Mouse (Mus musculus): ENCODE results near the gene Galnt4.

Galnt4 gene

DNA sequence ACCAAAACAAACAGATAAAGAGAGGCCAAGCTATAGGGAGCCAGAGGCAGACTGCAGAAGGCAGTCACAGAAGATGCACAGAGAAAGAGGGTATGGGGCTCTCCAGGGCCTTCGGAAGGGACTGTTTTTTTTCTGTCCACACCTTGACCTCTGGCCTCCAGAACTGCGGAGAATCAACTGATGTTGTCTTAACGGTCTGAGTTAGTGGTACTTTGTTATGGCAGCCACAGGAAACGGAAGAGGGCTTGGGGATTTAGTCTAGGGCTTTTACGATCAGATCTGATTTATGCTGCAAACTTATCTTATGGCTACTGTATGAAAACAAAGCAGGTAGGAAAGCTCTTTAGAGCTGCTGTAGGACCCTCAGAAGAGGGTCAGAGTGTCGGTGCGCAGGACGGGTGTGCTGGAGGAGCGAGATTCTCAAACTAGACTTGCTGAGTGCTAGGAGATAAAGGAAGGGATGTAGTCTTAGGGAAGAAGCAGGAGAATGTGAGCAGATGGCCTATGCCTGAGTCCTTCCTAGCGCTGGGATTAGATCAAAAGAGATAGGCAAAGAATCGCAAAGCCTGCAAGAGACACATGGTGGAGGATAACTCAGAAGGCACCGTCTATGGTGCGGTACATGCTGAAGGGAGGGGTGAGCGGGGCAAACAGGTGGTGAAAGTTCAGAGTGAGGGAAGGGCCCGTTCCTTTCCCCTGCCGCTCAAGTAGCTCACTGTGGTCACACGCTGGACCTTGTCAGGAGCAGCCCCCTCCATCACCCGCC, 7.7 kb downstream of the Galnt4 start:
- DNase-seq (ENCODE audit: low spot score in 2 of 2): no peak

DNA sequence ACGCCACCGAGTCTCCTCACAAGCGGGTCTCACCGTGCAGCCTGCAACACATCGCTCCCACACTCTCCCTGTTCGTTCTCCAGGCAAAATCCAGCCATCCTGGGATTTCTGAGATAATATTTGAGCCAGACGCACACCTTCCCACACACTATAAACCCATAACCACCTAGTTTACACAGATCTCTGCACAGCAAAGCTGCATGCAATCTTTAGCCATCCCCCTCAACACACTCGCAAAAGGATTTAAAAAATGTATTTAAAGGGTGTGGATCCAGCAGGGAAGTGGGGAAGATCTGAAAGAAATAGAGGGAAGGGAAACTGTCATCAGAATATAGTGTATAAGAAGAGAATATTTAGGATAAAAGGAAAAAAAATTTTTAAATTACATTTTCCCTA, 8.3 kb downstream of the Galnt4 start:
- DNase-seq (ENCODE audit: low spot score in 2 of 2): no peak

DNA sequence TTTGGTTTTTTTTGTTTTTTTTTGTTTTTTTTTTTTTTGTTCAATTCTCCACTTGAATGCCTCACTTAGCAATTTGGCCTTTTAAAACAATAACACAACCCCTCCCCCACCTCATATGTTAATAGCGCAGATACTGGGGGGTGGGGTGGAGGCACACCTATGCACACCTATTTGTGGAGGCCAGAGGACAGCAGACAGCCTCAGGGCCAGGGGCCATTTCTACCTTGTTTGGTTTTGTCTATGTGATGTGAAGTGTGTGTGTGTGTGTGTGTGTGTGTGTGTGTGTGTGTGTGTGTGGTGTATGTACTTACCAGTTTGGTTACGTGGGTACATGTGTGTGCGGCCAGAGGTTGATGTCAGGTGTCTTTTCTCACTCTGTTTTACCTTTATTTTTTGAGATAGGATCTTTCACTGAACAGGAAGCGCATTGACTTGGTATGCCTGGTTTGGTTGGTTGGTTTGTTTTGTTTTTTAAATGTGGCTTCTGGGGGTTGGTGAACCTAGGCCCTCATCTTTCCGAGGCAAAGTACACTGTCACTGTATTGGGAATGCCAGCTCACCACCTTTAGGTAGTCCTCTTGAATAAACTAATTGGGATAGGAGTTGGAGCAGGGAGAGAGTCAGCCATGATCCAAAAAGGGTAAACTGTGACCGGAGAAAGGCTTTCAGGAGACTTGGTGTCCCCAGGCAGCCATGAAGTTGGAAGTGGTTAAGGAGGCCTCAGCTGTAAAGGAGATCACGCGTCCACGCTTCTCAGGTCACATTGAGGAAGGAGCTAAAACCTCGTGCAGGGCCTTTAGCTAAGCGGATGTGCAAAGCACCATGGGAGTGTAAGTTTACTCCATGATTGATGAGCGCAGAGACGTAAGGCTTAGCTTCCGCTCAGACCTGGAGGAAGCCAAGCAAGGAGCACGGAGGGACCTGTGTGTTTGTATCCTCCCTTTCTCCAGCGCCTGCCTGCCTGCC, 9.0 kb downstream of the Galnt4 start:
- no peak for DNase-seq (ENCODE audit: low spot score in 2 of 2)

DNA sequence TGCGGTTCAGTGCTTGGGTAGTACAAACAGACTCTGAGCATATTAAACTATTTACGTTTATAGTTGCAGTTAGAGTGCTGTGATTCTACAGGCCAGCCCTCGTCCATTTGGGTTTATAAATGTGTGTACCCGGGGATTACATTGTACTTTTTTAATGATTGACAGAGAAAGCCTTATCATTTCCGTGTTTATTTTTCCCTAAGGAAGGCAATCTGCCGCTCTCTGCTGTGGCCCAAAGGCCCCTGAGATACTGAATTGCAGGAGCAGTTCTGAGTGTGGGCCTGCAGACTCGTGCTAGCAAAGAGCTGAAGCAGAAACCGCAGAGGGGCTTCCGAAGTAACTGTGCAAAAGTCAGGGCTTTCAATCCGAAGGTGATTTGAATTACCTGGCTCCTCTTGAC, 9.9 kb downstream of the Galnt4 start:
- DNase-seq (ENCODE audit: low spot score in 2 of 2): no peak

DNA sequence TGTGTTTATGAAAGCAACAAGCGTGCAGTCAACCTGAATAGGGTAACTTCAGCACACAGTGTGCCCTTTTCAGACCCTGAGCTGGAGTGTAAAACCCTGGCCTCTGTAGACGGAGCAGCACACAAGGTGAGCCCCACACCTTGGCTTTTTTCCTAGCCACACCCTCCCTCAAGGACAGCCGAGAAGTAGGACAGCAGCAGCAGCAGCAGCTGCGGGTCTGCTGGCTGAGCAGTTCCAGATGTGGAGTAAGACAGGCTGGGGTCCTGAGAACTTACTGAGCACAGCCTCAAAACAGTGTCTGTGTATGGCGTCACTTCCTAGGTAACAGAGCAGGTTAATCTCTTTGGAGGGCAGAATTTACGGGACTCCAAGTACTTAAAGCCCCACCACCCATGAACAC, 10.7 kb downstream of the Galnt4 start:
- DNase-seq (ENCODE audit: low spot score in 2 of 2): no peak

DNA sequence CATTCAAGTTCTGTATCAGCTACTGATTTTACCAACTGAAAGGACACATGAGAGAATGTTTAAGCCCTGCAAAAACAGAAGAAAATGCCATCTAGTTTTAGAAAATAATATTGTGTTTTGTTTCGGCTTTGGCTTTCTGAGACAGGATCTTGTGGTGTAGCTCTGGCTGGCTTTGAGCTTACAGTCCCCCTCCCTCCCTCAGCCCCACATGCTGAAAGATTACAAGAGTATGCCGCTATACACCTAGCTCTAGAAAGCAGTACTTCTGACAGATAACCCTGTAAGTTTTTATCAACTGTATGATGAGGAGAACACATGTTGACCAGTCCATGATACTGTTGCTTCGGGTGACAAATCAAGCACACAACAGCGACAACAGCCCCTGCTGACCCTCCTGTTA, 11.5 kb downstream of the Galnt4 start:
- no peak for DNase-seq (ENCODE audit: low spot score in 2 of 2)

DNA sequence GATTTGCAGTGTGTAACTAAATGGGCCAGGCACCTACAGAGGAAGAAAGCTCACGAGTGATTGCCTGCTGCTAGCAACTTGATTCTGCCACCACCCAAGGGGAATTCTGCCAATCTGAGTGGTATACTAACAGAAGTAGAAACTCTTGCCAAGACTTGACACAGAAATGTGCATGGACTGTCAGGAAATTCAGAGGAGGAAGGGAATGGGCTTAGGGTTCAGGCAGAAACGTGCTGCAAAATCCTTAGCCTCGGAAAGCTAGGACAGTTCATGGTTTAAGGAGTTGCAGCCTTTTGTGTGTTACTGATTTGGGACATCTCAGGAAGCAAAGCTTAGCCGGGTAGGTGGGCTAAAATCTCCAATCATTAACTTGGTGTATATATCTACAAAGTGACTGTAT, 18.3 kb downstream of the Galnt4 start, which contains the start of gene Phxr2:
Phxr2 (minus strand) TSS at position 101 of the 400 bp plus-strand sequence.
- DNase-seq (ENCODE audit: low spot score in 2 of 2): no peak

DNA sequence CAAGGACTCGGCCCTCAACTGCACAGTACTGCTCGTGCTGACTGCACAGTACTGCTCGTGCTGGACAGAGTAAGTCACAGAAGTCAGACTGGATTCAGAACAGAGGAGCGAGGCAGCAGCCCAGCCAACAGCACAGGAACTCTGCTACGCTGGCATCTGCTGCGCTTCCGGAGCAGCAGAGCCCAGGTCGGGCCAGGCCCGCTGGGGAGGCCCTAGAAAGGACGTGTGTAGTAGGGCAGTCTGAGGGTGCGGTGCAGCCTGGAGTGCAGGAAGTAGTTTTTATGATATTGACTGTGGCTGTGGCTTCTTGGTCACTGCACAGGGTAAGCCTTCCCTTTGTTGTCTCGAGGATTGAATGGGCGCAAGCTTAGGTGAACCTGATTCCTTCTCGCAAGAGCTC, 19.0 kb downstream of the Galnt4 start:
- no peak for DNase-seq (ENCODE audit: low spot score in 2 of 2)

DNA sequence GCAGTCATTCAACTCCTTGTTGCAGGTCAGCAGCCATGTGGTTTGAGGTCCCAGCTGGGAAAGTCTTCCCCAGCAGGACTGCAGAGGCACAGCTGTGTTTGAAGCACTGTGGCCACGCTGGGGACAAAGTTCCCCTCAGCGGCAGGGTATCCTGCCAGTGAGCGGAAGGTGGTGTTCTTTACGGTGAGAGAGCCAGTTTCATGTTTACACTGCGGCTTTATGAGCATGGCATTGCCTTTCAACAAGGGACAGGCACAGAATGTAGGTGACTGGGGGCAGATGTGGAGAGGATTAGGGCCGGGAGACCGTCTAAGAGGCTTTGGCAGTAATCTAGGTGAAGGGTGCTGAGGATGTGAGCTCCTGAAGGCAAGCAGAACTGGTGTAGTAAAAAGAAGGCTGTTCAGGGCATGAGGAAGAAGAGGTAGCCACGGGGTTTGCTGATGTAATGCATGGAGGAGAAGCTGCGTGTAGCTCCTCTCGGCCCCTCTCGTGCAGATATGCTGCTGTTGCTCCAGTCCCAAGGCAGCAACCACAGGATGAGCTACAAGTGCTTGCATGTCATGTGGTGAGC, 19.8 kb downstream of the Galnt4 start:
- DNase-seq (ENCODE audit: low spot score in 2 of 2): no peak

DNA sequence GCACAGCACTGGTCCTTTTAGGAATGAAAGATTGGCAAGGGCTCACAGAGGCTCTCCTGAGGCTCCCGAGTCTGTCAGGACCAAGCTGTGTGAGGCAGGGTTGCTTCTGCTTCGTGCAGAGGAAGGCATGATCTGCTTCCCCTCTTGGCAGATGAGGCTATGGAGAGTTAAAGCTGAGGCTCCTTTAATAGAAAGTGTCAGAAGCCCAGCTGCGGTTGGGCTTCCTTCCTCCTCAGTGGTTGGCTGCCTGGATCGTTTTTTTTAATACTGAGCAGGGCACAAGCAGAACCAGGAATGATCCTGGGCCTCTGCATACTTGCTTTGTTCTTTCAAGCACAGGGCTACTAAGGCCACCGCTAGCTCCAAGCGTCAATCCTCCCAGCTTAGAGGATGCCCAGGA, 22.7 kb downstream of the Galnt4 start:
- no peak for DNase-seq (ENCODE audit: low spot score in 2 of 2)

DNA sequence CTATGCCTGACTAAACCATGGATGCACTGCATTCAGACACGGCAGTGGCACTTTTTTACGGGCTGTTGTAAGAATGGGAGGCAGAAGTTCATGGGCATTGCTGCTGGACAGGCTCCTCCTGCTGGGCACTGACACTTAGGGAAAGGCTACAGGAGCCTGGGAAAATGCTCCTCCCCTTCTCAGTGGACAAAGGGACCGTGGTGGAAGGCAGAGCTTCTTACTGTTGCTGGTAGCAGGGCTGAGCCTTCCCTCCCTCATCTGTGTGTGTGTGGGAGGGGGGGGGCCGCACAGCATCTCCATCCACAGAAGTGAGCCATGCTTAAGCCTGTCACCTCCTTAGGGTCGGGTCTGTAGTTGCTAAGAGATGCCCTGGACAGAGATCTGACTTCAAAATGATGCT, 23.3 kb downstream of the Galnt4 start:
- DNase-seq (ENCODE audit: low spot score in 2 of 2): no peak

DNA sequence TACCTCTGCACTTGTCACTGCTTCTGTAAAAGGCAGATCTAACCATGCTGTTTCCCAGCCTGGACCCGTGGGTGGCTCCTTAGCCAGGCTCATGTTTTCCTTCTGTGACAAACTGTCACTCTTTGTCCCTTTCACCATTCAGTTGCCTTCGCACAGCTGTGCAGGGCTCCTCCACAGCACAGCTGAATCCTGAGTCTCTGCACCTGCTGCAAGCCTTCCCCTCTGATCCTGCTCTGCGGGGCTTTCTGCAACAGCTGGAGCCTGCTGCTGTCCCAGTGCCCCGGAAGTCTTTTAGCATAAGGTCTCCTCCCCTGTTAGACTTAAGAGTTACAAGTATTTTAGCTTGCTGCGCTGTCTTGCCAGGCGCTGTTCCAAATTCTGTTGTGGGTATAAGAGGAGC, 24.2 kb downstream of the Galnt4 start:
- peak in 1 of 2 experiments; percentile 31 for DNase-seq (ENCODE audit: low spot score in 2 of 2)

DNA sequence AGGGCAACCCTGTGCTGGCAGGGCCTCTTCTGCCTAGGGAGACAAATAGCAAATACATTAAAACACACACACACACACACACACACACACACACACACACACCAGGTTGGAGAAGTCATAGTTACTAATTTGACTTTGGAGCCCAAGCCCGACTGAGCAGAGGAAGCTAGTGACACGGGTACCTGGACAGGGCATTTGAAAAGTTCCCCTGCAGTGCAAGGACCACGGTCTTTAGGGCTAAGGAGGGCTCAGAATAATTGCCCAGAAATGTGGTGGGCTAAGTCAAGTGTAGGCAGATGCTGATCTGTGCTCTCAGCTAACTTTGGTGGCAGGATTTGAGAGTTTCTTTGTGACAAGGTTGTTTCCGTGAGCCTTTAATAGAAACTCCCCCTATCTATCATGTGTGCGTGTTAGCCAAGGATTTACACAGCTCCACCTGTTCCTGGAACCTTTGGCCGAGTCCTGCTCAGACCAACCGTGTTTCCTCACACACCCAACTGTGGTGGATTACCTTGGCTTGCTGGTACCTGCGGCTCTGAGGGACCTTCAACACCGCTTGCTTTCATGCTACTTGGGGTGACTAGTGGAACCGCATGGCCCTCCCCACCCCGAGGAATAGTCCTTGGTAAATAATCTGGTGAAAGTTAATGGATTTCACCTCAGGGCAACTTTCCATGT, 24.8 kb downstream of the Galnt4 start:
- DNase-seq (ENCODE audit: low spot score in 2 of 2): no peak

DNA sequence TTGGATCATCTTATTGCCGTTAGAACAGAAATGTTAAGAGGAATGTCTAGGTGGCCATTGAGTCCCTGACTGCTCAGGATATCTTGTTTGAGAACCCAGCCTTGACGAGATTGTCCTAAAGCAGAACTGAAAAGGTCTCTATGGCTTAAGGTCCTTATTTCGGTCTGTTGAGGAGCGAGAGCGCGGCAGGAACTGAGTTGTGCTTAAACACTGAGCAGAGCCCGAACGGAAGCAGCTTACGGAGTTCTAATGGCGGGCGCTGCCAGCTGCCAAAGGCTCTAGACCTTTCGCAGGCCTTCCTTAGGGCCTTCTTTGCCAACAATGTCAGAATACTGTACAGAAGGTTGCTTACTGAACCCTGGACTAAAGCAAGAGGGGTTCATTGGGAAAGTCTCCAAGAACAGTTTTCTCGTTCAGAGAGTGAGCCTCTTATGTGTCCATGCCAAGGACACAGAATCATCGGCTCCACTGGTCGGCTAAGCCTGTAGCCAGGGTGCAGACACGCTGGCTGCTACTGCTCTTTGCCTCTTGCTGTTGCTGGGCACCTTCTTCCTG, 25.4 kb downstream of the Galnt4 start:
- DNase-seq (ENCODE audit: low spot score in 2 of 2): no peak

DNA sequence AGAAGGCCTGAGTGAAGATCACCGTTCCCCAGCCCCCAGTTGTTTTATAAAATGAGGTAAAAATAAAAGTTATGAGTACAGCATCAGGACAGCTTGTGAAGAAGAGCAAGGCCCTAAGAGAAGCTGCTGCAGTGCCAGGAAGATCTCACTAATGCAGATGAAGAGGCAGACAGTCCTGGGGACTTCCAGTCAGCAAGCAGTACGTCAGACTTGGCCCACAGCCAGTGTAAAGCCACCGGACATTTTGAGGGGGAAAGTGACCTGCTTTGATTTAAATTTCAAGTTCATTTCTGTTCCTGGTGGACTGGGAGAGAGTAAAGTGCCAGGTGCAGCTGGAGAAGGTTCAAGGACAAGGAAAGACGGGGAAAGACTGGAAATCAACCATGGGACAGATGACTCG, 28.4 kb downstream of the Galnt4 start:
- DNase-seq (ENCODE audit: low spot score in 2 of 2): no peak

DNA sequence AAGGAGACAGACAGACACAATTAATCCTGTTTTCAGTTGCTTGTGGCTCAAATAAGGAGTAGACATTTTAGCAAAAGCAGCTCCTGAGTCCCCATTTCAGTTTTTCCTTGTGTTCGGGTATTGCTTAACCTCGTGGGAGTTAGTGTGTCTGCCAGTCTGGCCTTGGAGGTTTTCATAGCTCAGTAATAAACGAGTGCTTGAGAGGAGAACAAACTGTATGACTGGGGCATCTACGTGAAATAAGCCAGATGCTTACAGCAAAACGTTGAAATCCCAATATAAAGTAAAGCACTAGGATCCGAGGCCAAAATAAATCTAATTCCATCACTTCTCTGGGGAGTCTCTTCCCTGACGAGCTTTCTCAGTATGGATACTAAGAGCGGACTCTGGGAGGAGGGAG, 37.7 kb downstream of the Galnt4 start:
- no peak for DNase-seq (ENCODE audit: low spot score in 2 of 2)

DNA sequence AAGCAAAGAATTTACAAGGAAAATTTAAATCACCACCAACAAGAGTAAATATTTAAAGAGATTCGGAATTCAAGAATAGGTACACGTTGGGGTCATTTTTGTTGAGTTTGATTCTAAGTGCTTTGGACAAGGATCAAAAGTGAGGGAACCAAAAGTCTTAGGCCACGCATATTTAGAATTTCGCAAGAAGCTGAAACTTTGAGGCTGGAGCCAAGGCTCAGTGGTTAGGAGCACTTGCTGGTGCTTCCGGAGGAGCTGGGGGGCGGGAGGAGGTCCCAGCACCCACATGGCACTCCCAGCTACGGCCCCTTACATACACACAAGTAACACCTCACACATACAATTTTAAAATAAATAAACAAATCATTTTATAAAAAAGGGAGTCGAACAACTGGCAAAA, 38.6 kb downstream of the Galnt4 start:
- DNase-seq (ENCODE audit: low spot score in 2 of 2): no peak

DNA sequence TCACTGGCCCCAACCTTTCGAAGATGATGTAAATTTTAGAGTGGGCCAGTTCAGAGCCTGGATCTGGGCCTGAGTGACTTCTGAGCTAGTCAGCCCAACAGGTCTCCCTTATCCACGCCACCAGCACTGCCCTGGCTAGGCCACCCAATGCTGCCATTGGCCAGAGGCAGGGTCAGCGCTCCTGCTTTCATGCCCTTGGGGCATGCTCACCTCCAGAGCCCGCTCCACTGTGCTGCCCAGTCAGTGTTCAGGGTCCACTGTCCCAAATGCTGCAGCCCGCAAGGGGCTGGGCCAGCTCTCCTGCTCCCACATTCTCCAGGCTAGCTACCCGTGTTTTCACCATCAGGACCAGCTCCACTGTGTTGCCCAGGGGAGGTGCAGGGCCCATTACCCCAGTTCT, 42.1 kb downstream of the Galnt4 start:
- no peak for DNase-seq (ENCODE audit: low spot score in 2 of 2)

DNA sequence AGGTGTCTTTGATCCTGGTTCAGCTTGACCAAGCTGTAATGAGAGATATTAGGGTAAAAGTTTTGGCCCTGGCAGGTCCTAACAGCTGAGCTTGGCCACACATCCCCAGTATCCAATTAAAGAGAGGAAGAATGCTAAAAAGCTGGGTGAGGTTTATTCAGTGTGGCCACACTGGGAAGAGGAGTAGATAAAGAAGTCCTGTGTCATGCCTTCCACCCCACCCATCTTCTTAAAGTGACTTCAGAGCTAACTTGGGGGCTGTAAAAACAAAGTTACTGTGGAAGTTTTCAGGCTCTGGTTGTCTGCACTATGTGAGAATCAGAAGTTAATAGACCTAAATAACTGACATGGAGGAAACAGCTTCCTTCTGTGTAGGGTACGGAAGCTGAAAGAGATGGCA, 43.6 kb downstream of the Galnt4 start:
- no peak for DNase-seq (ENCODE audit: low spot score in 2 of 2)

DNA sequence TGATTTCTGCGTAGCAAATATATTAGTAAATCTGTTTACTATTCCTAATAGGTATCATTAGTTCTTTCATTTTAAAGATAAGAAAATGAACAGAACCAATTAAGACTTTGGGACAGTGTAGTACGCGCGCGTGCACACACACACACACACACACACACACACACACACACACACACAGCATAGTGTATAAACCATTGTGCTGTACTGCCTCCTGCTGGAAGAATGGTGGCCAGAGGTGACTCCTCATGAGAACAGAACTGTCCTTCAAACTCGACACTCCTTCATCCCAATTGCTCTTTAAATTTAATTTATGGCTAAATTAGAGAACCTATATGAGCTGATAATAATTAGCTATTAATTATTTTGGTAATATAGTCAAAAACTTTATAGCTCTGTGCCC, 44.1 kb downstream of the Galnt4 start:
- no peak for DNase-seq (ENCODE audit: low spot score in 2 of 2)

DNA sequence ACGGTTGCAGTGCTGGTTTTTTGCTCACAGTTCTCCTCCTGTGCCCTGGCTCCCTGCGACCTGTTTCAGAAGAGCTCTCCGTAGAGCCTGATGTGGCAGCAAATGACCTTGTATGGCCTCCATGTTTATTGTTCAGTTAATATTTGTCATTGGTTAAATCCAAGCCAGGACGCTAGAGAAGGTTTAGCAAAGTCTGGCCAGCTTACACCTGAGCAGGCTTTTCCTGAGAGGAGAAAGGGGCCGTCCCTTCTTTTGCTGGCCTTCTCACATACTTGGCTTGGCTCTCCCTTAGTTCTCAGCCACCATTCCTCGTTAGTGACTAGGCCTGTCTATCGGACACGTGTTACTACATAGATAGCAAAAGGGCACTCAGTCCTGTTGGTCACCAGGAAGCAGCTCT, 46.7 kb downstream of the Galnt4 start:
- DNase-seq (ENCODE audit: low spot score in 2 of 2): no peak

DNA sequence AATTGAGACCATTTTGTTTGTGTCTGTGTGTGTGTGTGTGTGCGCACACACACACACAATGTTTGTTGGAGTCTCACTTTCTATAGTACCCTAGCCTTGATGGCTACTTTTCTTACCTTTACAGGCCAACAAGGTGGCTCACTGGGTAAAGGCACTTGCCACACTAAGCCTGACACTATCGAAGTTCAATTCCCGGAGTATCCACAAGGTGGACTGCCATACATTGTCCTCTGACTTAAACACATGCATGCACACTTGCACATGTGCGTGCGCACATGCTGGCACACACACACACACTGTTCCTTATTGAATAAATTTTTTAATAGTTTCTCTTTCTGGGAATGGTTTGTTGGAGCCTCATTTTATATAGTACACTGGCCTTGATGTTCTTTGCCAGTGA, 48.8 kb downstream of the Galnt4 start:
- no peak for DNase-seq (ENCODE audit: low spot score in 2 of 2)
